Mouse (Mus musculus): ENCODE measurements around the gene Zcchc4. TPM values are rescaled to one million over a fixed set of nuclear protein-coding genes. Genes with fewer than 3 reads are reported as not detected.

The Zcchc4 gene
- polyA plus RNA-seq, 1 experiment from 2014 or later, result 12.9 TPM

- Histone ChIP-seq H3K4me1 (ENCODE audit: control insufficient read depth, insufficient read depth, low read length) (no peaks in the 10 kb centered on the region), H3K27ac (ENCODE audit: low read length) (no peak overlapping the region), H3K4me3 (replicated peaks; ENCODE audit: low read length) (no peak overlapping the region), H3K9me3 (replicated peaks; ENCODE audit: control insufficient read depth, low read length) (no peaks in the 10 kb centered on the region), H3K4me2 (ENCODE audit: low read depth, low read length) (no peak overlapping the region), H3K36me3 (ENCODE audit: control insufficient read depth, insufficient read depth, low read length) (no peaks in the 10 kb centered on the region), H3K27me3 (ENCODE audit: control insufficient read depth, insufficient read depth, low read length) (no peaks in the 10 kb centered on the region), H3K9ac (ENCODE audit: low read length) (no peak overlapping the region)
- ATAC-seq (ENCODE audit: insufficient read depth, low FRiP score), result no peak
- 77% methylated on average over 14 of the region's 14 CpGs for WGBS
Measured at GRCm38 (mm10) chr5:52811056-52811455, 35.8 kb downstream of the Zcchc4 start.

- H3K9ac ChIP-seq (ENCODE audit: low read length), result no peak overlapping the region
- no peaks in the 10 kb centered on the region for H3K9me3 ChIP-seq (replicated peaks; ENCODE audit: control insufficient read depth, low read length)
- WGBS, result 94% methylated on average over 10 of the region's 10 CpGs
- H3K4me1 ChIP-seq (ENCODE audit: control insufficient read depth, insufficient read depth, low read length), result no peaks in the 10 kb centered on the region
- no peak for ATAC-seq (ENCODE audit: insufficient read depth, low FRiP score)
- no peak overlapping the region for H3K4me2 ChIP-seq (ENCODE audit: low read depth, low read length)
- no peak overlapping the region for H3K27ac ChIP-seq (ENCODE audit: low read length)
- no peaks in the 10 kb centered on the region for H3K27me3 ChIP-seq (ENCODE audit: control insufficient read depth, insufficient read depth, low read length)
- H3K36me3 ChIP-seq (ENCODE audit: control insufficient read depth, insufficient read depth, low read length), result no peaks in the 10 kb centered on the region
- no peak overlapping the region for H3K4me3 ChIP-seq (replicated peaks; ENCODE audit: low read length)
Measured at GRCm38 (mm10) chr5:52812456-52812855, 37.2 kb downstream of the Zcchc4 start.

GRCm38 (mm10) chr5:52813312-52813711, 38.1 kb downstream of the Zcchc4 start:
- H3K36me3 ChIP-seq (ENCODE audit: control insufficient read depth, insufficient read depth, low read length), result no peaks in the 10 kb centered on the region
- no peak overlapping the region for H3K4me2 ChIP-seq (ENCODE audit: low read depth, low read length)
- H3K9me3 ChIP-seq (replicated peaks; ENCODE audit: control insufficient read depth, low read length), result no peaks in the 10 kb centered on the region
- H3K27ac ChIP-seq (ENCODE audit: low read length), result no peak overlapping the region
- no peak for ATAC-seq (ENCODE audit: insufficient read depth, low FRiP score)
- H3K4me1 ChIP-seq (ENCODE audit: control insufficient read depth, insufficient read depth, low read length), result no peaks in the 10 kb centered on the region
- H3K27me3 ChIP-seq (ENCODE audit: control insufficient read depth, insufficient read depth, low read length), result no peaks in the 10 kb centered on the region
- WGBS, result 92% methylated on average over 7 of the region's 7 CpGs
- no peak overlapping the region for H3K9ac ChIP-seq (ENCODE audit: low read length)
- no peak overlapping the region for H3K4me3 ChIP-seq (replicated peaks; ENCODE audit: low read length)

- WGBS, result 93% methylated on average over 7 of the region's 7 CpGs
Measured at GRCm38 (mm10) chr5:52818676-52819075, 43.5 kb downstream of the Zcchc4 start.

GRCm38 (mm10) chr5:52821691-52822090, 46.5 kb downstream of the Zcchc4 start:
- 28% methylated on average over 3 of the region's 3 CpGs for WGBS
- no peaks in the 10 kb centered on the region for H3K27me3 ChIP-seq (ENCODE audit: control insufficient read depth, insufficient read depth, low read length)
- H3K27ac ChIP-seq (ENCODE audit: low read length), result no peak overlapping the region
- H3K9ac ChIP-seq (ENCODE audit: low read length), result no peak overlapping the region
- no peaks in the 10 kb centered on the region for H3K36me3 ChIP-seq (ENCODE audit: control insufficient read depth, insufficient read depth, low read length)
- H3K4me2 ChIP-seq (ENCODE audit: low read depth, low read length), result no peak overlapping the region
- no peak overlapping the region for H3K4me3 ChIP-seq (replicated peaks; ENCODE audit: low read length)
- ATAC-seq (ENCODE audit: insufficient read depth, low FRiP score), result no peak
- no peaks in the 10 kb centered on the region for H3K4me1 ChIP-seq (ENCODE audit: control insufficient read depth, insufficient read depth, low read length)
- H3K9me3 ChIP-seq (replicated peaks; ENCODE audit: control insufficient read depth, low read length), result no peaks in the 10 kb centered on the region

More at GRCm38 (mm10) chr5:52818676-52819075, 43.5 kb downstream of the Zcchc4 start:
- no peaks in the 10 kb centered on the region for H3K36me3 ChIP-seq (ENCODE audit: control insufficient read depth, insufficient read depth, low read length)
- no peaks in the 10 kb centered on the region for H3K27me3 ChIP-seq (ENCODE audit: control insufficient read depth, insufficient read depth, low read length)
- H3K27ac ChIP-seq (ENCODE audit: low read length), result no peak overlapping the region
- no peak for ATAC-seq (ENCODE audit: insufficient read depth, low FRiP score)
- no peaks in the 10 kb centered on the region for H3K4me1 ChIP-seq (ENCODE audit: control insufficient read depth, insufficient read depth, low read length)
- no peak overlapping the region for H3K9ac ChIP-seq (ENCODE audit: low read length)
- no peak overlapping the region for H3K4me3 ChIP-seq (replicated peaks; ENCODE audit: low read length)
- no peaks in the 10 kb centered on the region for H3K9me3 ChIP-seq (replicated peaks; ENCODE audit: control insufficient read depth, low read length)
- H3K4me2 ChIP-seq (ENCODE audit: low read depth, low read length), result no peak overlapping the region

- no peak overlapping the region for H3K9ac ChIP-seq (ENCODE audit: low read length)
- no peak for ATAC-seq (ENCODE audit: insufficient read depth, low FRiP score)
- 47% methylated on average over 4 of the region's 4 CpGs for WGBS
Measured at GRCm38 (mm10) chr5:52827923-52828322, 52.7 kb downstream of the Zcchc4 start.

GRCm38 (mm10) chr5:52833005-52833404, 57.8 kb downstream of the Zcchc4 start:
- ATAC-seq (ENCODE audit: insufficient read depth, low FRiP score), result no peak
- Histone ChIP-seq H3K9ac (ENCODE audit: low read length) (peak overlapping the region; percentile 49; the same call in 1 of the 2 replicates), H3K36me3 (ENCODE audit: control insufficient read depth, insufficient read depth, low read length) (peaks cover 6% of the 10 kb centered on the region)

More at GRCm38 (mm10) chr5:52827923-52828322, 52.7 kb downstream of the Zcchc4 start:
- no peaks in the 10 kb centered on the region for H3K27me3 ChIP-seq (ENCODE audit: control insufficient read depth, insufficient read depth, low read length)
- no peak overlapping the region for H3K27ac ChIP-seq (ENCODE audit: low read length)
- H3K4me2 ChIP-seq (ENCODE audit: low read depth, low read length), result no peak overlapping the region
- no peaks in the 10 kb centered on the region for H3K36me3 ChIP-seq (ENCODE audit: control insufficient read depth, insufficient read depth, low read length)
- H3K4me3 ChIP-seq (replicated peaks; ENCODE audit: low read length), result no peak overlapping the region
- H3K9me3 ChIP-seq (replicated peaks; ENCODE audit: control insufficient read depth, low read length), result no peaks in the 10 kb centered on the region
- no peaks in the 10 kb centered on the region; the same call in 1 of the 2 replicates for H3K4me1 ChIP-seq (ENCODE audit: control insufficient read depth, insufficient read depth, low read length)

GRCm38 (mm10) chr5:52833761-52834274, 58.6 kb downstream of the Zcchc4 start, which contains the start of gene Anapc4:
Anapc4 (plus strand) TSS chr5:52834012.
- Histone ChIP-seq H3K4me1 (ENCODE audit: control insufficient read depth, insufficient read depth, low read length) (peaks cover 3% of the 10 kb centered on the region; the same call in 1 of the 2 replicates), H3K4me2 (ENCODE audit: low read depth, low read length) (peak within 1 kb of the TSS; percentile 70), H3K27ac (ENCODE audit: low read length) (peak within 1 kb of the TSS; percentile 92), H3K36me3 (ENCODE audit: control insufficient read depth, insufficient read depth, low read length) (peaks cover 7% of the 10 kb centered on the region), H3K27me3 (ENCODE audit: control insufficient read depth, insufficient read depth, low read length) (no peaks in the 10 kb centered on the region), H3K4me3 (replicated peaks; ENCODE audit: low read length) (peak within 1 kb of the TSS; percentile 79), H3K9me3 (replicated peaks; ENCODE audit: control insufficient read depth, low read length) (no peaks in the 10 kb centered on the region), H3K9ac (ENCODE audit: low read length) (peak within 1 kb of the TSS; percentile 88)
- WGBS, result under 1% methylated on average over 50 of the region's 50 CpGs
- peak; percentile 99 for ATAC-seq (ENCODE audit: insufficient read depth, low FRiP score)

More at GRCm38 (mm10) chr5:52833005-52833404, 57.8 kb downstream of the Zcchc4 start:
- Histone ChIP-seq H3K4me2 (ENCODE audit: low read depth, low read length) (peak overlapping the region; percentile 48), H3K9me3 (replicated peaks; ENCODE audit: control insufficient read depth, low read length) (no peaks in the 10 kb centered on the region), H3K27ac (ENCODE audit: low read length) (peak overlapping the region; percentile 84), H3K4me1 (ENCODE audit: control insufficient read depth, insufficient read depth, low read length) (peaks cover 3% of the 10 kb centered on the region; the same call in 1 of the 2 replicates), H3K4me3 (replicated peaks; ENCODE audit: low read length) (peak overlapping the region; percentile 79), H3K27me3 (ENCODE audit: control insufficient read depth, insufficient read depth, low read length) (no peaks in the 10 kb centered on the region)

GRCm38 (mm10) chr5:52834386-52834785, 59.2 kb downstream of the Zcchc4 start:
- Histone ChIP-seq H3K9ac (ENCODE audit: low read length) (peak overlapping the region; percentile 88), H3K27ac (ENCODE audit: low read length) (peak overlapping the region; percentile 92), H3K36me3 (ENCODE audit: control insufficient read depth, insufficient read depth, low read length) (peaks cover 9% of the 10 kb centered on the region), H3K4me1 (ENCODE audit: control insufficient read depth, insufficient read depth, low read length) (peaks cover 3% of the 10 kb centered on the region; the same call in 1 of the 2 replicates), H3K4me2 (ENCODE audit: low read depth, low read length) (peak overlapping the region; percentile 70), H3K4me3 (replicated peaks; ENCODE audit: low read length) (peak overlapping the region; percentile 79), H3K27me3 (ENCODE audit: control insufficient read depth, insufficient read depth, low read length) (no peaks in the 10 kb centered on the region), H3K9me3 (replicated peaks; ENCODE audit: control insufficient read depth, low read length) (no peaks in the 10 kb centered on the region)
- no peak for ATAC-seq (ENCODE audit: insufficient read depth, low FRiP score)
- WGBS, result 9% methylated on average over 8 of the region's 8 CpGs
